Mouse (Mus musculus) neutrophil, adult 5-6 weeks (primary cell): ENCODE data around the gene Flnb. TPM values are rescaled to one million over a fixed set of nuclear protein-coding genes. Genes with fewer than 3 reads are reported as not detected.

Experiments
- ATAC-seq: fragments of 151-379, 151-347 bp; 2 replicates; pipeline ENCODE4 v1.8.0; 2017; ENCODE audit warnings: mild to moderate bottlenecking, moderate TSS enrichment; ENCODE audit not compliant: insufficient number of reproducible peaks, poor library complexity, low FRiP score, severe bottlenecking; ENCODE audit errors: extremely low read depth
- total RNA-seq: library from RNA; stranded (forward); fragments of 200-1000 nt; gene quantifications from 2 replicates; pipeline ENCODE4 v1.2.3, GENCODE M21; 2017

Flnb gene
- total RNA-seq, 1 experiment from 2014 or later: 9.3 TPM

DNA sequence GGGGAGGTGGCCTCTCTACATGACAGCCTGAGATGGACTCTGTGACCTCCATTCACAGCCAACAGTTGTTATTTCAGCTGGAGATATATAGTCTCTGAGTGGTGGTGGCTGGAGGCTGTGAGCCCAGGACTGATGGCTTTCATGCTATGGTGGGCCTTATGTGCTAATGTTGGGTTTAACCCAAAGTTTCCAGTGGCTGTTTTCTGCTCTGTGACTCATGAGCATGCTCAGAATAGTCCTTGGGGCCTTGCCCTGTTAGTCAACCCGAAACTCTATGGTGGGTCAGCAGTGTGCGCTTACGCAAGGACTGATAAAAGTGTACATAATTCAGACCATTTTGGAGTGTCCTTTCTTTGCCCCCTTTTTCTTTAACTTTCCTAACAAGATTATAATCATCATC, 40.1 kb downstream of the Flnb start:
- ATAC-seq: no peak

DNA sequence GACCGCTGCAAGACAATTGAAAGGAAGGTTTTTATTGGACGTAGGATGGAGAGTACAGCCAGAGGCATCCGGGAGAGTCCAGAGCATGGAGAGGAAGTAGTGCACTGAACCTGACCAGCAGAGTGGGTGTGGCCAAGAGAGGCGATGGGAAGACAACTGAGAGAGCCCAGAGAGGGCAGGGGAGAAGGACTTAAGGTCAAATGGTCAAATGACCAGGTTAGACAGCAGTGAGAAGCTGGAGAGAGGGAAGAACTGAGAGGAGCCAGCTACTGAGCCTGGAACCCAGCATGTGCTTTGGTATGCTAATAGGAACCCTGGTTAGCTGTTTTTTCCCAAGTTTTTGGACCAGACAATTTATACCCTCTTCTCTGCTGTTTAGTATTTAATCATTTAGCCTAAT, 40.7 kb downstream of the Flnb start:
- no peak for ATAC-seq

DNA sequence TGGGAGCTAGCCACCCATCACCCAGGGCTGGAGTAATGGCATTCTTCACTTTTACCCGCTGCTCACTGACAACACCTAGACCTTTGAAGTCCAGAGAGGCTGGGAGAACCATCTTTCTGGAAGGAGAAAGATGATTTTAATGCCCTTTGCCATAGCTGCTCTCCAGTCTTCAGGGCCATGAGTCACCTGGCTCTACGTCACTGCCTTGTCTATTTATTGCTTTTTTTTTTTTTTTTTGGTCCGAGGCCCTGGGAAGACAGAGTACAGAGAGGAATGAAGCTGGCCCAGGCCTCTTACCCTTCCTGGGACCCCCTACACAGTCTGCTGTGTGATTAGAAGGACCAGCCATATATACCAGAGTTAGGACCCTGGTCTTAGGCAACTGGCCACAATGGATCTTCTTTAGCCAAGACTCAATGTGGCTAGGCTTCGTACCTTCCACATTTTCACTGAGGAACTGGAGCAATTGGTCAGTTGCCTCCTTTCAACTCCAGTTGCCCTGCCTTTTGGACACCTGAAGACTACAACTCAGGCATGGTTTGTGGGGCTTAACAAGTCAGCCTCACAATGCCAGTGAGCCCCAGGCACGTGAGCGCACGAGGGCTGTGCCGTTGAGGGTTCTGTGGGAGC, 42.9 kb downstream of the Flnb start:
- no peak for ATAC-seq

DNA sequence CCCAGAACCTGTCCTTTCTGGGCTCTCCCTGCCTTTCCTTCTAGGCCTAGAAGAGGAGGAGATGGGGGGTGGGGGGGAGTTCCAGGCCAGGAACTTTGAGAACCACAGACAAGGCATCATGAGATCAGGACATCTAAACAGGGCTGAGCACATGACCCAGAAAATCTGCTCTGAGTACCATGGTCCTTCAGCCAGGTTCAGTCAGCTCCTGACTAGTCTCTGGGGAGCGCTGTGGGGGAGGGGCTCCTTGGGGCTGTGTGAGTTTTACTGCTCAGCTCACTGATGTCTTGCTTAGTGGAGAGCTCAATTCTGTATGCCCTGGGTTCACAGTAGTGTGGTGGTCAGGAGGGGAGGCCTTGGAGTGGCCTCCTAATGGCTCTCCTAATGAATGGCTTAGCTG, 43.5 kb downstream of the Flnb start:
- ATAC-seq: no peak

DNA sequence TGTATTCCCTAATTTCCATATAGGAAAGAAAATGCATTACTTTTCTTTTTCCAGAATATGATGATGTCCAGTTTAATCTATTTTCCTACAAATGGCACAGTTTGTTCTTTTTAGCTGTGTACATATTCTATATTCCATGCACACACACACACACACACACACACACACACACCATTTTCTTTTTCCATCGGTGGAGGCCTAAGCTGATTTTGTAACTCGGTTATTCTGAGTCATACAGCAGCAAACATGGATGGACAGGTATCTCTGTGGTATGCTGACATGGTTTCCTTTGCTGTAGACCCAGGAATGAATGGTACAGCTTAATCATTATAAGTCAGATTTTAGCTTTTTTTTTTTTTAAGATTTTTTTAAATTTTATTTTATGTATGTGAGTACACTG, 44.5 kb downstream of the Flnb start:
- no peak for ATAC-seq

DNA sequence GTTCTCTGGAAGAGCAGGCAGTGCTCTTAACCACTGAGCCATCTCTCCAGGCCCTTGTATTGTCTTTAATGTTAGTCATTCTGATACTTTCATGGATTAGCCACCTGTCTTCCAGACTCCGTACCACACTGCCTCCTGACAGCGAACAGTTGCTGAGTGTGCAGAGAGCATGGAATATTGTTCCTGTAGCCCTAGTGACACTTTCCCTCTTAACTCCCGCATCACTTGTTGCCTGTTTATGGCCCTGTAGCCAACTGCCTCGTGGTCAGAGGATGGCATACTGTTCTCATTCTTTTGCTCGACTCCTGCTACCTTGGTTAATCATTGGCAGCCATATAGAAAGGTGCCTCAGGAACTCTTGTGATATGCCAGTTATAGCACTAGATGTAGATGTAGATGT, 45.4 kb downstream of the Flnb start:
- ATAC-seq: no peak

DNA sequence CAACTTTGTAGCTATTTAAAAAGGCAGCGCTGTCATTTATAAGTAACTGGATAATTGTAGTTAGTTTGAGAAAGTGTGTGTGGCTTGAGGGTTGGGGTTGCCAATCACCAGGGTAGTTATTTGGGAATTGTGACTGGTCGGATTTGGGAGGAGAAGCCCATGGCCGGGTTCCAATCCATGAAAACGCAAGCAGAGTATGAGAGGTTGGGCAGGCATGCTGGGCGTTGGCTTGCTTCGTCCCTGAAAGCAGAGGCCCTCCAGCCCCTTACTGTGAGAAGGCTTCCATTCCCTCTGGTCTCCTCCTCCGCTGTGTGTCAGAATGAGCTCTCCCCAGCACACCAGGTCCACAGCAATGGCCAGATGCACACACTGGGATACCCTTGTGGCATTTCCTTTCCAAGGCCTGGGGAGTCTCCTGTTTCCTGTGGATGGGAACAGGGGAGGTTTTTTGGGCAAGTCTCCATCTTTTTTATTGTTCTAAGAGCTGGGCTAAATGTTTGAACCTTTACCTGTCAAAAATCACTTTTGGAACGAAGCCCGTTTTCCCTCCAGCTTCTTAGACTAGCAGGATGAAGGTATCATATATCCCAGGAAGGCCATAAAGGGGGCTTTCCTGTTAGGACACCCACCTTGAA, 46.2 kb downstream of the Flnb start:
- ATAC-seq: no peak

DNA sequence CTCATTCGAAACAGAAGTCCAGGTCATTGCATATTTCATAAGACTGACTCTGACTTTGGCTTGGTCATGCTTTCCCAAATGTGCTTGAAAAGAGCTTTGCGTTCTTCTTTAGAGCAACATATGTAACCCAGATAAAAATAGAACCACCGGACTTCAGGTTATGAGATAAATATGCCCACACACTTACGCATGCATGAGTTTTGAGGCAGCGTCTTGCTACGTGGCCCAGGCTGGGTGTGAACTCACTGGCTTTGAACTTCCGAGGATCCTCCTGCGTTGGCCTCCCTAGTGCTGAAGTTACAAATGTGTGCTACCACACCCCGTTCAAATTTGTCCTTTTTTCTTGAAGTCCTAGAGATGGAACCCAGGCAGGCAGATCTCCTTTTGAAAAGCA, 46.7 kb downstream of the Flnb start:
- no peak for ATAC-seq

DNA sequence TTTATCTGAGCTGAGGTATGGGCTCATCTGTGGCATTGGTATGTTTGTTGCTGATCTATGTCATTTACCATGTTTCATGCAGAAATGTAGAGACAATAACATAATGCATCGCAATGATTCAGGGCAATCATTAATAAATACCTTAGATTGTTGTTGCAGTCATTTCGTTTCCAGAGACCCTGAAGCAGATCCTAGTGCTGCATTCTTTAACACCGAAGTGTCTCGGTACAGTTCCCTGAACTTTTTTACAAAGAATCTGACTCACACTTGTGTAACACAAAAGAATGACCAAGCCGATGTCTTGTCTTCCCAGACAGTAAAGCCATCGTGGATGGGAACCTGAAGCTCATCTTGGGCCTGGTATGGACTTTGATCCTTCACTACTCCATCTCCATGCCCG, 49.5 kb downstream of the Flnb start:
- no peak for ATAC-seq

DNA sequence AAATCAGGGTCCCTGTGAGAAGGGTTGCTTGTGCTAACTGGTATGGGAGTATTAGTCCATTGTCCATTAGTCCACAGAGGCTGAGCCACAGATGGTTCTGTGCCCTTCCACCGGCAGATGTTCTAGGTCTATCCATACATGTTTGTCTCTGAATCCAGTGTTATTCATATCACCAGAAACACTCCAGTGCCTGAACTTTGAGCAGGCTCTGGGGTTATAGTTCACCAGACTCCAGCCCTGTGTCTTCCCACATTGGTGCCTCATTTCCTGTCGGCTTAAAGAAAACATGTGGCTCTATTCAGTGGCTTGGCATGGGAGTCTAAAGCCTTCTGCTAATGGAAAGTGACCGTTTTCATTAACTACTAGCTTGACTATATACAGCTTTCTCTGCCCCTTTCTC, 50.1 kb downstream of the Flnb start:
- no peak for ATAC-seq

DNA sequence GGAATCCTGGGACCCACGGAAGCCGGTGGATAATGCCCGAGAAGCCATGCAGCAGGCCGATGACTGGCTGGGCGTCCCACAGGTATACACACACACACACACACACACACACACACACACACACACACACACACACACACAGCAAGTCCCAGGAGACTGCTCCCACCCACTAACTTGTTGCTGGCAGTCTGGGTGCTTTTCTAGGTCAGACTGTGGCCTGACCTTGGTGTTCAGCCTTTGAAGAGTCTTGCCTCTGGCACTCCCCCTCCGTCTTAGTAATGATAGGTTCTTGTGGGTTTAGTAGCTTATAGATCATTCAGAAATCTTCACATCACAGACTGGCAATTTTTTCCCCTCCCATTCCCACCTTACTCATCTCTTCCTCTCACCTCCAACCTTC, 52.0 kb downstream of the Flnb start:
- ATAC-seq: no peak

DNA sequence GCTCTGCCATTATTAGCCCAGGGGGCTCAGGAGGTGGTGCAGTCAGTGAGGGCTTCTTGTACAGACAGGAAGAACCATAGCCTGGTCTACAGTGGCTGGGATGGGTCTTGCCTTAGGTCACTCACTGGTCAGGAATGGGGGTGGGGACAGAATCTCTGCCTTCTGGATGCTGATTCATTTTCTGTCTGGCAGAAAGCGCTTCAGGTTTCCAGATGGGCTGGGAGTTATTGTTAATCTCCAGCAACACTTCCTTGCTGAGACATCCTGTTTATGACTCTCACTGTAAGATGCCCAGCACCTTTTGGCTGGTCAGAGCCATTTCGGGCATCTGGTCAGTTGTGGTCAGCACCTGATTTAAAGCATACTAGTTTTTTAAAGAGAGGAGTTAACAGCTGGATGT, 55.8 kb downstream of the Flnb start:
- no peak for ATAC-seq

DNA sequence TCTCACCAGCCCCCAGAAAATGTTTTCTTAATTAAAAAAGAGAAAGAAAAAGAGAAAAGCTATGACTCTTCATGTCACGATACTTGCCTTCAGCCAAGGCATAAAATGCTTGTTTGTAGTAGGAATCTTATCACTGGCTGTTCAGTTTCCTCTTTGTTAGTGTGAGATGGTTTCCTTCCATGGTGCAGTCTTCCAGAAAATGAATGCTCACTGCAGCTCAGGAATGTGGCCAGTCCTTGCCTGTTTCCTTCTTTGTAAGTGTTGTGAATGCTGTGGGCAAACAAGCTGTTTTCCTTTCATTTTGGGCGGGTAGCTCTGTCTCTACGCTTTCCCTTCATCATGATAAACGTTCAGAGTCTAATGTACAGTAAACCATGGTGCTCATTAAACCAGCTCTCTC, 56.7 kb downstream of the Flnb start:
- no peak for ATAC-seq

DNA sequence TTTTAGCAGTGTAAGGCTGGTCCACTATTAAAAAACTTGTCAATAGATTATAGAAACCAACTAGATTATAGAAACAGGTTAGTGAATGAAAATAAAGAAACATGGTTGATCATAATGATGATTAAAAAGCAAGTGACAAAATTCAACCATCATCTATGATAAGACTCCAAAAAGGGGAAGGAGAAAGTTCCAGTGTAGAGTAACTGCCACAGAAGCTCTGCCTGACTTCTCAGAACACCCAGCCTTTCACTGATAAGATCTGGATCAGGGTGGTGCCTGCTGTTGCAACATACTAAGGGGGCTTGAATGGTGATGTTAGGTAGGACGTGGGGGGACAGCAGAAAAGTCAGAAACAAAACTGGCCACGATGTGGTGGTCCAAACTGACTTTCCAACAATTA, 60.2 kb downstream of the Flnb start:
- ATAC-seq: no peak

DNA sequence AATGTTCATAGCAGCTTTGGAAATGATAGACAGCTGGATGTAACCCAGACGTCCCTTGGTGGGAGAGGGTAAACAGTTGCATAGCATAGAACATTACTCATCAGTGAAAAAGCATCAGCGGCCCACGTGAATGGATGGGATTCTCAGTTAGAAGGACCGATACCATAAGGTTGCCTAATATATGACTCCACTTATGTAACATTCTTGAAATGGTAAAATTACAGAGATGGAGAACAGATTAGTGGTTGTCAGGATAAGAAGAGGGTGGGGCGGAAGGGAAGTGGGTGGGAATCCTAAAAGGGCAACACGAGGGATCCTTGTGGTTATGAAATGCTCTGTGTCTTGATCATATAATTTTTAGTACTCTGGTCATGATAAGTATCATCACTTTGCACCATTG, 62.6 kb downstream of the Flnb start:
- ATAC-seq: no peak

DNA sequence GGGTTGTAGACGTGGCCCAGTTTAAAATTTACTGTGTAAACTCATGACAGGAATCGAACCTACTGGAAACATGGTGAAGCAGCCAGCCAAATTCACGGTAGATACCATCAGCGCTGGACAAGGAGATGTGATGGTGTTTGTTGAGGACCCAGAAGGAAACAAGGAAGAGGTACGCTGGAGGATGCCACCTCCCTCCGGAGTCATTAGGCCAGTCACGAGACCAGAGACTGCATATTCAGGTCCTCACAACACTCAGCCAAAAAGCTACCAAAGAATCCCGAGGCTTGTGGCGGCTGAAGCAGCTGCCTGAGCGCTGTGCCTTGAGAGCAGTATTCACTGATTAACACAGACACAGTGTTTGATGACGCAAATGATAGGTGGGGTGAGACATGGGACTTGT, 63.8 kb downstream of the Flnb start:
- no peak for ATAC-seq

DNA sequence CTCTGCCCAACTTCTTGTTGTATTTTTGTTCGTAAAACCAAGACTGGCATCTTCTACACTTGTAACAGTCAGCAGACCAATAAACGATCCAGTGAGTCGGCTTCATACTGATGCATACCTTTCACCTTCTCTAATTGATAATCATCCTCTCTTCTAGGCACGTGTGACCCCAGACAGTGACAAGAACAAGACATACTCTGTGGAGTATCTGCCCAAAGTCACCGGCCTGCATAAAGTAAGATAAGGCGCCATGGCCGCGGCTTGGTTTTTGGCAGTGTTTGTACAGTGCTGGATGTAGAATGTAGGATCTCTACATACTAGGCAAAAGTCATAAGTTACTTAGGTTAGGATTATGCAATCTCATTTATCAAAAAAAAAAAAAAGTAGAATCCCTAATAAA, 64.3 kb downstream of the Flnb start:
- no peak for ATAC-seq

DNA sequence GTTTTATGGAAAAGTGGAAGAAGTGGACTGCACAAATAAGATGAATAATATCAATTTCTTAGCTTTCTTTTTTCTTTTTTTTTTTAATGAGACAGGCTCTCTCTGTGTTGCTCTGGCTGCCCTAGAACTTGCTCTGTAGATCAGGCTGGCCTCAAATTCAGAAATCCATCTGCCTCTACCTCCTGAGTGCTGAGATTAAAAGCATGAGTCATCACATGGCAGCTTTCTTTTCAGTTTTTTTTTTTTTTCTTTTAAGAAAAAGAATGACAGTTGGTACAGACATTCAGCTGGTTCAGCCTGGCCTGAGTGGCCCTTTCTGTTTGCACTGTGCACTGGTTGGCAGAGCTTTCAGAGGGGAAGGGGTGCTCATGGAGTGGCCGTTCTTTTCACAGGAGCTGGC, 66.4 kb downstream of the Flnb start:
- no peak for ATAC-seq

DNA sequence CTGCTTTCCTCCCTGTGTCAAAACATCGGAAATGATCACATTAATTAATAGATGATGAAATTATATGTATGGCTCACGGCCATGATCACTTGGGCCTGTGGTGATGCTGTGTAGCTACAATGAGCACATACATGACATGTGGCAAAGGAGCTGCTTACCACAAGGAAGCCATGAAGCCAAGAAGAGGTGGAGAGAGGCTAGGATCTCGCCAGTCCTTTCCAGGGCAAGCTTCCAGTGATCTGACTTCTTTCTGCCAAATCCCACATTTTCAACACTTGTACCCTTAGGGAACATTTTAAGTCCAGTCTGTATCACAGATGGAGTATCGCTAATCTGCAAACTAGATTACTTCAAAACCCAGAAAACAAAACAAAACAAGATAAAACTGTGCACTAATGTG, 67.1 kb downstream of the Flnb start:
- no peak for ATAC-seq

DNA sequence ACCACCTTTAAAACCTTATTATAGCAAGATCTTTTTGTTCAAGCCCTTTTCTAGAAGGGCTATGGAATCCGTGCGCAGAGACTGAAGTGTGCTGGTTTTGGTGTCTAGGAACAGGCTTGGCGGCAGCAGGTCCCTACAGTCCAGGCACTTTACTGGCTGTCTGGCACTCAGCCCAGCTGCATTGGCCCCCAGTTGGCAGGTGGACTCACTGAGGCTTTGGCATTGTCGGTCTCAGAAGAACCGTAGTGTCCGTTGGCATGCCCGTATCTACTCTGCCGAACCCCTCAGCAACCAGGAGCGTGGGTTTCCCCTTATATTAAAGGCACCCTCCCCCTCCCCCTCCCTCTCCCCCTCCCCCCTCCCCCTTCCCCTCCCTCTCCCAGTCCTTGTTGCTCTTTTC, 67.8 kb downstream of the Flnb start:
- ATAC-seq: no peak

DNA sequence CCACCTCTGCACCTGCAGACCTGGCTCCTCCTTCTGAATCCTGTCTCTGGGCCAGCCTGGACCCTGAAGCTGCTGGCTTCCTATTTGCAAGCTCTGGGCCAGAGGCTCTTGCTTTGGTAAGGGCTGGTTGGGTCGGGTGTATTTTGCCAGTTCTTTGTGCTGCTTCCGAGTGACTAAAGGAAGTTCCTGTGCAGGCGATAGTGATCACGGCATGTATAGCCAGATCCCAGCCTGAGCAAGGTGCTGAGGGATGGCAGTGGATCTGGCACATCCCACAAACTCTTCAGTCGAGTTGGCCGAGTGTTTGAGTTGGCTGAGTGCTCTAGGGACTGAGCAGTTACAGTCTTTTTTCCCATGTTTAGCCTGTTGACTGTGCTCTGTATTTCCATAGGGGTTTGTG, 68.3 kb downstream of the Flnb start:
- ATAC-seq: no peak
